Mouse (Mus musculus) gonadal fat pad, adult 2 months (tissue): ENCODE data around the gene Fgfrl1. TPM values are rescaled to one million over a fixed set of nuclear protein-coding genes. Genes with fewer than 3 reads are reported as not detected.

Experiments
- DNase-seq: peaks from one replicate; pipeline ENCODE4 v3.0.0-alpha.2; 2012; ENCODE audit warnings: low read depth
- polyA plus RNA-seq: library from polyadenylated mRNA; depleted of rRNA; stranded (reverse); fragments of >200 nt; gene quantifications from 2 replicates; pipeline ENCODE4 v1.2.3, GENCODE M21; 2012

Fgfrl1 gene
- polyA plus RNA-seq, 1 experiment, result 225 TPM

- no peak for DNase-seq
Measured at GRCm38 (mm10) chr5:108700346-108700745, 8.2 kb downstream of the Fgfrl1 start.

- DNase-seq, result no peak
Measured at GRCm38 (mm10) chr5:108701341-108702021, 9.3 kb downstream of the Fgfrl1 start.

- DNase-seq, result no peak
Measured at GRCm38 (mm10) chr5:108703754-108704626, 11.8 kb downstream of the Fgfrl1 start.

GRCm38 (mm10) chr5:108707758-108708157 lies 15.6 kb downstream of the Fgfrl1 start:
- DNase-seq, result no peak

- DNase-seq, result no peak
Measured at GRCm38 (mm10) chr5:108708419-108708818, 16.2 kb downstream of the Fgfrl1 start.

GRCm38 (mm10) chr5:108708981-108709731 lies 17.0 kb downstream of the Fgfrl1 start:
- no peak for DNase-seq

- no peak for DNase-seq
Measured at GRCm38 (mm10) chr5:108711968-108712367, 19.8 kb downstream of the Fgfrl1 start.

- DNase-seq, result no peak
Measured at GRCm38 (mm10) chr5:108713096-108713495, 20.9 kb downstream of the Fgfrl1 start.

- no peak for DNase-seq
Measured at GRCm38 (mm10) chr5:108713691-108714090, 21.5 kb downstream of the Fgfrl1 start.

- no peak for DNase-seq
Measured at GRCm38 (mm10) chr5:108714149-108714548, 22.0 kb downstream of the Fgfrl1 start.

- no peak for DNase-seq
Measured at GRCm38 (mm10) chr5:108715974-108716373, 23.8 kb downstream of the Fgfrl1 start.

GRCm38 (mm10) chr5:108718051-108718450 lies 25.9 kb downstream of the Fgfrl1 start:
- no peak for DNase-seq

GRCm38 (mm10) chr5:108719761-108720160 lies 27.6 kb downstream of the Fgfrl1 start:
- DNase-seq, result no peak

- no peak for DNase-seq
Measured at GRCm38 (mm10) chr5:108724006-108724405, 31.8 kb downstream of the Fgfrl1 start.

GRCm38 (mm10) chr5:108726557-108727248 lies 34.5 kb downstream of the Fgfrl1 start:
- DNase-seq, result no peak

- DNase-seq, result no peak
Measured at GRCm38 (mm10) chr5:108727425-108727824, 35.2 kb downstream of the Fgfrl1 start.

- DNase-seq, result no peak
Measured at GRCm38 (mm10) chr5:108741844-108742243, 49.7 kb downstream of the Fgfrl1 start.

- DNase-seq, result no peak
Measured at GRCm38 (mm10) chr5:108742596-108742995, 50.4 kb downstream of the Fgfrl1 start.

- no peak for DNase-seq
Measured at GRCm38 (mm10) chr5:108743856-108744255, 51.7 kb downstream of the Fgfrl1 start.

- DNase-seq, result no peak
Measured at GRCm38 (mm10) chr5:108744629-108745028, 52.4 kb downstream of the Fgfrl1 start.

GRCm38 (mm10) chr5:108750328-108751210 lies 58.4 kb downstream of the Fgfrl1 start:
- no peak for DNase-seq
